Mouse (Mus musculus) left cerebral cortex, adult 8-10 months (tissue): Measurements from ENCODE around the gene Mettl5. TPM values are rescaled to one million over a fixed set of nuclear protein-coding genes. Genes with fewer than 3 reads are reported as not detected.
"Not testable (repeated sequence)": the region's sequence is repeated elsewhere in the genome, so short reads cannot be mapped to it uniquely, and the experiment has no call there.

Source experiments
- DNase-seq, 2 experiments: peaks; one replicate each; pipeline ENCODE4 v3.0.0; 2022; ENCODE audit warnings: low spot score in 2 of 2
- total RNA-seq, 4 experiments: library from RNA; stranded (reverse); gene quantifications; 2 replicates each; pipeline ENCODE4 v1.2.4; 2022

Mettl5 gene
- 10 to 100 TPM; 11.4 to 16.6 (median 12.9) TPM for total RNA-seq

DNA sequence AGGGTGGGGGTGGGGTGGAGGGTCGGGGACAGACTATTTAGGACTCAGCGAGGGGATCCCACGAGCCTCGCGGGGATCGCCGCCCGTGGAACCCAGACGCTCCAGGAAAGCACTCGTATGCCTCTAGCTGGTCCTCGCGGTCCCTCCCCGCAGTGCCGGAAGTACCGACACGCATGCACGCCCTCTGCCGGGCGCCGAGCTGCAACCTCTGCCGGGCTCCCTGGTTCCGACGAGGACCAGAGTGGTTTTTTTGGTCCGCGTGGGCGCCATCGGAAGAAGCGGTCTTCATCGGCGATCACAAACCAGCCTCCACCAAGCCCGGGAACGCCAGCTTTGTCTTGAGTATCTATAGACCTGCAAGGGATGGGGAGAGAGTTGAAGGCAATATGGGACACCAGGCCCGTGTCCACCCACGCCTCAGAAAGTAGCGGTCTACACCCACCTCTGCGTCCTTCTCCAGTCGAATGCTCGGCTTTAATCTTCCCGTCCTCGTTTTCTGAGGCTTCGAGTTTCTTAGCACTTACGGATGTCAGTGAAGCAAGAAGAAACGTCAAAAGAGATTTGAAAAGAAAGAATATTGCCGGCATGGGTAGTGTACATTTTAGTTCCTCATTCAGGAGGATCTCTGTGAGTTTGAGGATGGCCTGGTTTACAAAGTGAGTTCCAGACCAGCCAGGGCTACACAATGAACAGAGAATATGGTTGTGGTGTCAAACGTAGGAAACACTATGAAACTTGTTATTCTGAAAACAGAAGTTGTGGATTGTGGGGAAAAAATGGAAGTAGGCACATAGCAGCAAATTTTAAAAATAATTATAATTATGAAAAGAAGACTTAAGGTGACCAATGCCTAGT, at the start of gene Mettl5:
Mettl5 (minus strand) TSS at position 165 of the 855 bp plus-strand sequence.
- DNase-seq, result peak; percentile 77 to 81

DNA sequence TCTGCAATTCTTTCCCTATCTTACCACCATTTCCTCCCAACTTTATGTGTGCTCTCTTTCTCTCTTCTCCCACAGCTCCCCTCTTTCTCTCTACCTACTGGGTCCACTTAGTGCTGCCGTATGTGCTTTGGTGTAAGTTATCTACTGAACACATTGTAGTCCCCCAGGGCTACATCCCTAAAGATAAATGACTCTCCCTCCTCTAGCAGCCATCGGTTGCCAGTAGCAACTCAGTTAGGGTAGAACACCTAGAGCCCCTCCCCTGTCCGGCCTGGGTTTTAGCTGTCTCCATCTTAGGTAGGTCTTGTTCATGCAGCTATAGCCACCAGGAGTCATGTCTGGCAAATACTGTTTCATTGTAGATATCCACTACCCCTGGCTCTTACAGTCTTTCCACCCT, 39.5 kb upstream of the Mettl5 start:
- no peak for DNase-seq

DNA sequence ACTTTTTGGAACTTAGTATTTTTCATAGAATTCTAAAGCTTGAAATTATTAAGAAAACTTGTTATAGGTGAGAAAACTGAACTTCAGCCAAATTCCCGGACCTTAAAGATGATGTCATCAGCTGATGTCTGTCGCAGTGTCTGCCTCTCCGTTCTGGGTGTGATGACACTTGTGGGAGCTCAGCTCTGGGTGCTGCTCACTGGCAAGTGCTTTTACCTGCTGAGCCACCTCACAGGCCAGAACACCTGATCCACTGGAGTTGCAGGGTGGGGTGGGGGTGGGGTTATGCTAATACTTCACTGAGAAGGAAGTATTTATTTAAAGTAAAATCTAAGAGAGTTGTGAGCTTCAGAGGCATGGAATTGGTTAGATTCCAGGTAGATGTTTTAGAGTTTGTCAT, 31.9 kb upstream of the Mettl5 start:
- no peak for DNase-seq

- no peak for DNase-seq
Observed at GRCm38 (mm10) chr2:69912801-69913200, 27.4 kb upstream of the Mettl5 start.

GRCm38 (mm10) chr2:69907394-69907793, 22.0 kb upstream of the Mettl5 start:
- not testable (repeated sequence) for DNase-seq

- DNase-seq, result no peak
Observed at GRCm38 (mm10) chr2:69903541-69903940, 18.1 kb upstream of the Mettl5 start.

GRCm38 (mm10) chr2:69897618-69898575, 12.5 kb upstream of the Mettl5 start:
- peak; percentile 27 to 56 for DNase-seq

- DNase-seq, result peak; percentile 90 to 97
Observed at GRCm38 (mm10) chr2:69897039-69897617, 11.7 kb upstream of the Mettl5 start, which contains the start of gene Ubr3. TSS of gene Ubr3 (plus strand) at chr2:69897246.

GRCm38 (mm10) chr2:69896224-69896581, 10.8 kb upstream of the Mettl5 start:
- DNase-seq, result no peak

DNA sequence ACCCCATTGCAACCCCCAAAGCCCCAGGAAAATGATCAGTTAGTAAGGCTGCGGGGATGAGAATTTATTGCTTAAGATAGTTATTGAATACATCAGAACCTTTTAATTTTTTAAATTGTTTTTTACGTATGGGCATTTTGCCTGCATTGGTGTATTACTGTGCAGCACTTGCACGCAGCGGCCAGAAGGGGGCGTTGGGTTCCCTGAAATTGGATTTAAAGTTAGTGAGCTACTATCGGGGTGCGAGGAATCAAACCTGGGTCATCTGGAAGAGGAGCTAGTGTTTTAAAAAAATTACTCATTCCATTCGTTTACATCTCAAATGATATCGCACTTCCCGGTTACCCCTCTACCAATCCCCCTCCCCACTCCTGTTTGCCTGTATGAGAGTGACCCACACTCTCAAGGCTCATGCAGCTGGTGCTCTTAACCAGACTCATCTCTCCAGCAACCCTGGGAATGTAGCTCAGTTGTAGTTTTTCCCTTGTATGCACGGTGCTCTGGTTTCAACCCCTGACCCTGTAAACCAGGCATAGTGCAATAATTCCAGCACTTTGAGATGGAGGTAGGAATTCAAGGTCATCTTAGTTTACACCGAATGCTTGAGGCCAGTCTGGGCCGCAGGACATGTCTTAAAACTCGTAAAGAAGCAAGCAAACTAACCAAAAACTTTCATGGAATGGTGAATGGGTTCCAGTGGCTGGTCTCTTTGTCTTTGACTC, 10.2 kb upstream of the Mettl5 start:
- no peak for DNase-seq

DNA sequence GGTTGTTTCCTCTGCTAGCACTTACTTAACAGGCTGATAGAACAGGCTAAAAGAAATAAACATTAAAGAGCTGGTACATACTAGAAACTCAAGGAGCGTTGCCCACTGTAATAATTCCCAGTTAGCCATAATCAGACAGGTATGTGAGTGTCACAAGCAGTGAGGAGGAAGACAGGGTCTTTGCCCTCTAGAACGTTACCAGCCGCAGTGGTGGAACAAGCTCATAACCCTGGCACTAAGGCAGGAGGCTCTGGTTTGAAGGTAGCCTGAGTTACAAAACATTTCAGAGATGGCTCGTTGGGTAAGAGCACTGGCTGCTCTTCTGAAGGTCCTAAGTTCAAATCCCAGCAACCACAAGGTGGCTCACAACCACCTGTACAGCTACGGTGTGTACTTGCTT, 8.5 kb upstream of the Mettl5 start:
- DNase-seq, result no peak

GRCm38 (mm10) chr2:69893145-69893544, 7.7 kb upstream of the Mettl5 start:
- no peak for DNase-seq

DNA sequence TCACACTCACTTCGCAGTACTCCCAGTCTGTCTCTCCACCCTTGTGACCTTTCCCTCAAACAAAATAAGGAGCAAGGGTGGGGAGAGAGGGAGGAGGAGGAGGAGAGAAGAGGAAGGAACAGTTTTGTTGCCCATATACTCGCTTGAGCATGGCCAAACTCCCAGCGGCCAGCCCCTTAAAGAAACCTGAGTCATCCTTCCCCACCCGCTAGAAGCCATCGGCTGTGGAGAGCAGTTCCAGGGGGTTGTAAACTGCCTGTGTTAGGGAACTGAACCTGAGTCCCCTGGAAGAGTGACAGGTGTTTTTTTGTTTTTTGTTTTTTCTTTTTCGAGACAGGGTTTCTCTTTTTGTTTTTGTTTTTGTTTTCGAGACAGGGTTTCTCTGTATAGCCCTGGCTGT, 5.4 kb upstream of the Mettl5 start:
- DNase-seq, result no peak

- DNase-seq, result no peak
Observed at GRCm38 (mm10) chr2:69888957-69889356, 3.5 kb upstream of the Mettl5 start.

- DNase-seq, result peak in 1 of 2 experiments; percentile 18
Observed at GRCm38 (mm10) chr2:69885050-69885449, 365 bp downstream of the Mettl5 start.

DNA sequence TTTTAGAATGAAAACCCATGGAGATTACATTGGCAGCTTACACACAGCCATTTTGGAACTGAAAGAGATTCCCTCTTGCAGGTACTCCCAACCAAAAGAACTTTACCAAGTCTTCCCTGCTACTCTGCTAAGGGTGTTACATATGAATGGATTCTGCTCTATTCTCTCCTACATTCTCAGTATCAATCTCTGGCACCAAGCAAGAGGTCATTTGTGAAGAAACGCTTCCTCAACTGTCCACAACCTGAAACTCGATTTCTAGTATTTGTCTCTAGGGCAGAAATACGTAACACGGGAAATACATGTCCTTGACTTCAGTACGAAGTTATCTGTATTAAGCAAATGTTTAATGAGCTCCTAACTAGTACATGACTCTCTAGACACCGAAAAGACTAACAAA, 834 bp downstream of the Mettl5 start:
- DNase-seq, result no peak

GRCm38 (mm10) chr2:69883990-69884391, 1.4 kb downstream of the Mettl5 start:
- no peak for DNase-seq

DNA sequence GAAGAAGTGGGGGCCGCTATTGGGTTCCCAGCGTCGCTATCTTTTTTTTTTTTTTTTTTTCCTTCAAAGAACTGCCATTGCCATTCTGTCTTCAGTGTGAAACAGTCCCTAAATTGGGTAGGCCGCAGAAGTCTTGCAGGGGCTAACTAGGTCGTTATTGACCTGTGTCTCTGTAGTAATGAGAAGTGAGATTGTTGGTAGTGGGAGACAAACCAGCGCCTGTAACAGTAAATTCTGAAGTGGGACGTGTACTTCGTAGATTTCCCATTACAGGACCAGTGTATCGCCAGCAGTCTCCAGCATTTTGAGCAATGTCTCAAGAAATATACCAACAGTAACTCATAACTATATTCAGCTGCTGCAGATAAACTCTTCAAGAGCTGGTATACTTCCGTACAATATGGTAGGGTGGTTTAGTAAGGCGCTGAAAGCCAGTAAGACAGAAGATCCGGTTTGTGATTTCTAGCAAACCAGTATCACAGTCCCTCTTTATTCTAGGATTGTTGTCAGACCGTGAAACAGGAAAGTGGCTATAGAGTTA, 23.2 kb downstream of the Mettl5 start:
- no peak for DNase-seq

DNA sequence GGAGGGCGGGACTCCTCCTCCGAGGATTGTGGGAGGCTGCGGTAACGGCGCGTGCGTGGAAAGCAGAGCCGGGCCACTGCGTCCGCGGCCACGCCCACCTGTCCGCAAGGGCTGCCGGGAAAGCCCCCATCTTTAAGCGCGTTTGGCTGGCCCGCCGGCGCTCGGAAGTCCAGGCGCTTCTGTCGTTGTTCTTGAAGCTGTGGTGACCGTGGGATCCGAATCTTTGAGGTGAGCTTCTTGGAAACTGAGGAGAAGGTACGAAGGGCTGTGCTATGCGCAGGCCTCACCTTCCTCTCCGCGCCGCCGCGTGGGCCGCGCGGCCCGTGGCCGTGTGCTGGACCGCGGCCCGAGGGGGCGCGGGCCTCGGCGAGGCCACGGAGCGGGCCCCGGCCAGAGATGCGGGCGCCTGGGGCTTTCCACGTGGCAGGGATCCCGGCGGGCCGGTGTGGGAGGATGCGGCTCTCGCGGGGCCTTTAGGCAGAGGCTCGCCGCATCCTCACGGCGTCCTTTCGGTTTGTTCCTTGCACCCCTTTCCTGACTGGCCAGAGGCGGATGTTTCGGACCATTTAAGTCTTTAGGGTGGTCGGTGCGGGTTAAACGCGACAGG, 23.8 kb downstream of the Mettl5 start, which contains the start of gene Ssb:
Ssb (plus strand) TSS at position 78 of the 607 bp plus-strand sequence.
- DNase-seq, result peak; percentile 83 to 88

- peak in 1 of 2 experiments; percentile 15 for DNase-seq
Observed at GRCm38 (mm10) chr2:69860972-69861452, 24.4 kb downstream of the Mettl5 start.
